Mouse (Mus musculus): ENCODE data around the gene Slc39a9. TPM values are rescaled to one million over a fixed set of nuclear protein-coding genes. Genes with fewer than 3 reads are reported as not detected.

Slc39a9 gene
- polyA plus RNA-seq, 1 experiment = 32.1 TPM

GRCm38 (mm10) chr12:80683554-80683953 is 39.9 kb downstream of the Slc39a9 start:
- Histone ChIP-seq H3K27ac (ENCODE audit: insufficient read depth, low read length) (no peak overlapping the region), H3K4me3 (ENCODE audit: insufficient read depth, low read length) (no peak overlapping the region), H3K4me1 (ENCODE audit: control insufficient read depth, insufficient read depth, low read length) (no peaks in the 10 kb centered on the region)
- TF ChIP-seq CTCF (IDR thresholded peaks at IDR 0.05; ENCODE audit: borderline replicate concordance, insufficient read depth, low read length) = no peak
- no peak for TF ChIP-seq POLR2A (IDR thresholded peaks at IDR 0.05; ENCODE audit: low read depth, low read length)

DNA sequence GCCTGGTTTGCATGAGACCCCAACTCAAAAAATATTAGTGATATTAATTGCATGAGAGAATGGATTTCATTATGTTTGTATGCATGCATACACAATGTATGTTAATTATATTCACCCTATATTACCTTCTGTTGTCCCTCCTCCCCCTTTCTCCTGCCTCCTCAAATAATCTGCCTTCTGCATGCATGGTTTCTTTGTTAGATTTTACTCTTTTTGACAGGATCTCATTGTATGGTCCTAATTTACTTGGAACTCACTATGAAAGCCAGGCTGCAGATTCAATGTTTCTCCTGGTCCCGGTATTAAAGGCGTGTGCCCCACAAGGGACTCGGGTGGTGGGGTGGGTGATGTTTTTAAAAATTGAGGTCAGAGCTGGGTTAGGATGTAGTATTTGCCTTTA is 40.6 kb downstream of the Slc39a9 start:
- no peak for TF ChIP-seq POLR2A (IDR thresholded peaks at IDR 0.05; ENCODE audit: low read depth, low read length)
- no peak for TF ChIP-seq CTCF (IDR thresholded peaks at IDR 0.05; ENCODE audit: borderline replicate concordance, insufficient read depth, low read length)
- no peak overlapping the region for H3K4me3 ChIP-seq (ENCODE audit: insufficient read depth, low read length)
- H3K27ac ChIP-seq (ENCODE audit: insufficient read depth, low read length) = no peak overlapping the region
- no peaks in the 10 kb centered on the region for H3K4me1 ChIP-seq (ENCODE audit: control insufficient read depth, insufficient read depth, low read length)

DNA sequence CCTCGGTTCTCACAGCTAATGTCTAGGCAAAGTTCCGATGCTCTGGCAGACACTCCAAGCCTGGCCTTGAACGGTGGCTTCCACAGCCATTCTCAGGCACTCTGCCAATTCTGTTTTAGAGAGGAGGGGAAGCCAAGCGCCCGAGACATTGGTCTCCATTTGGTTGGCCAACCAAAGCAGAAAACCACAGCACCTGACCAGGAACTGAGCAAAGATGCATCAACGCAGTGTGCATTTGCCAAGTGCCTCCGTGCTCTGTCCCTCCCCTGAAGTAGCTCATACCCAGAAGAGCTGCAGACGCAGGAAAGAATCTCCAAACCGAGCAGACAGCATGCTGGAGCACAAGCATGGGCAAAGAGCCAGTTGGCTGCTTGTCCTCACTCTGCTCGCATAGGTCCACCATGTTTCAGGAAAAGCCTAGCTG is 44.1 kb downstream of the Slc39a9 start:
- Histone ChIP-seq H3K4me1 (ENCODE audit: control insufficient read depth, insufficient read depth, low read length) (no peaks in the 10 kb centered on the region), H3K27ac (ENCODE audit: insufficient read depth, low read length) (no peak overlapping the region), H3K4me3 (ENCODE audit: insufficient read depth, low read length) (no peak overlapping the region)
- TF ChIP-seq CTCF (IDR thresholded peaks at IDR 0.05; ENCODE audit: borderline replicate concordance, insufficient read depth, low read length) (no peak), POLR2A (IDR thresholded peaks at IDR 0.05; ENCODE audit: low read depth, low read length) (no peak)

GRCm38 (mm10) chr12:80689696-80690095 is 46.0 kb downstream of the Slc39a9 start:
- no peak for TF ChIP-seq POLR2A (IDR thresholded peaks at IDR 0.05; ENCODE audit: low read depth, low read length)
- Histone ChIP-seq H3K27ac (ENCODE audit: insufficient read depth, low read length) (no peak overlapping the region), H3K4me3 (ENCODE audit: insufficient read depth, low read length) (no peak overlapping the region), H3K4me1 (ENCODE audit: control insufficient read depth, insufficient read depth, low read length) (no peaks in the 10 kb centered on the region)

- H3K4me3 ChIP-seq (ENCODE audit: insufficient read depth, low read length) = no peak overlapping the region
- no peak for TF ChIP-seq POLR2A (IDR thresholded peaks at IDR 0.05; ENCODE audit: low read depth, low read length)
- no peak overlapping the region for H3K27ac ChIP-seq (ENCODE audit: insufficient read depth, low read length)
- no peaks in the 10 kb centered on the region for H3K4me1 ChIP-seq (ENCODE audit: control insufficient read depth, insufficient read depth, low read length)
Measured at GRCm38 (mm10) chr12:80691671-80692091, 48.0 kb downstream of the Slc39a9 start.

- TF ChIP-seq POLR2A (IDR thresholded peaks at IDR 0.05; ENCODE audit: low read depth, low read length) (no peak), CTCF (IDR thresholded peaks at IDR 0.05; ENCODE audit: borderline replicate concordance, insufficient read depth, low read length) (no peak)
- no peak within 1 kb of the TSS for H3K4me3 ChIP-seq (ENCODE audit: insufficient read depth, low read length)
- no peaks in the 10 kb centered on the region for H3K4me1 ChIP-seq (ENCODE audit: control insufficient read depth, insufficient read depth, low read length)
- no peak within 1 kb of the TSS for H3K27ac ChIP-seq (ENCODE audit: insufficient read depth, low read length)
Measured at GRCm38 (mm10) chr12:80692269-80692972, 48.7 kb downstream of the Slc39a9 start, which contains the start of gene Plekhd1. Gene Plekhd1, plus strand, starts transcription at chr12:80692591.

DNA sequence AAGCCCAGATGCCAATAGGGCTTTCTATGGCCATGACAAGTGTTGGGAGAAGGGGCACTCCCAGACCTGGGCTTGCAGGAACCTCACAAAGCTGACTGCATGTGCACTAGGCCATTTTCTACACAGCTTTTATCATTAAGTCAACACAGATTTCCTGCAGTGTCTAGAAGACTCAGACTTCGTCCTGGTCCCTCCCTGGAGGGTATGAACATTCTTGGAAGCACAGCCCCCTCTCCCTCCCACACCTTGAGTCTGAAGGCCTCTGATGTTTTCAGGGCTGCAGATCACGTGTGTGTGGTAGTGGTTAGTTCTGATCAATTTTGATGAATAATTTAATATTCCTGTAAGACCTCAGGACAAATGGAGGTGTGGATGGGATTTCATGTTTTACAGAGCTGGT is 50.0 kb downstream of the Slc39a9 start:
- TF ChIP-seq POLR2A (IDR thresholded peaks at IDR 0.05; ENCODE audit: low read depth, low read length) = no peak
- TF ChIP-seq CTCF (IDR thresholded peaks at IDR 0.05; ENCODE audit: borderline replicate concordance, insufficient read depth, low read length) = no peak
- Histone ChIP-seq H3K27ac (ENCODE audit: insufficient read depth, low read length) (no peak overlapping the region), H3K4me1 (ENCODE audit: control insufficient read depth, insufficient read depth, low read length) (no peaks in the 10 kb centered on the region), H3K4me3 (ENCODE audit: insufficient read depth, low read length) (no peak overlapping the region)

- H3K4me1 ChIP-seq (ENCODE audit: control insufficient read depth, insufficient read depth, low read length) = no peaks in the 10 kb centered on the region
- no peak overlapping the region for H3K27ac ChIP-seq (ENCODE audit: insufficient read depth, low read length)
- H3K4me3 ChIP-seq (ENCODE audit: insufficient read depth, low read length) = no peak overlapping the region
- TF ChIP-seq CTCF (IDR thresholded peaks at IDR 0.05; ENCODE audit: borderline replicate concordance, insufficient read depth, low read length) = no peak
- TF ChIP-seq POLR2A (IDR thresholded peaks at IDR 0.05; ENCODE audit: low read depth, low read length) = no peak
Measured at GRCm38 (mm10) chr12:80695004-80695403, 51.3 kb downstream of the Slc39a9 start.

DNA sequence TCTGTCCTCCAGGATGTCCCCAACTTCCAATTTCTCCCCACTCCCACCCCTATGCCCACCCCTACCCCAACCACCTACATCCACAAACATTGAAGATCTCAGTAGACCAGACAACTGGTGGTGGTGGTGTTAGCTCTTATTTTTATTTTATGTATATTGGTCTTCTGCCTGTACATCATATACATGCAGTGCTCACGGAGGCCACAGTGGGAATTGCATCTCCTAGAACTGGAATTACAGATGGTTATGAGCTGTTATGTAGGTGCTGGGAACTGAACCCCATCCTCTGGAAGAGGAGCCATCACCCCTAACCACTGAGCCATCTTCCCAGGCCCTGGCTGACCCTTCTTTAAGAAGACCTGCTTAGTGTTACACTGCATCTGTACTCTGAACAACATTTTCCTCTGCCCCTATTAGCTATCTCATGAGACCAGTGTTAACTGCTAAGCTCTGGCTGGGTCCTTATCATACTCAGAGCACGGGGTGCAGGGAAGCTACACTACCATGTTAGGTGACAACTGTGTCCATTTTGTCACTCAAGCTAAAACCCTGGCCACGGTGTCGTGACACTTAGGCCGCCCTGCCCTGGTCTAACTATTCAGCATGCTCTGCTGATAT is 55.0 kb downstream of the Slc39a9 start:
- no peak overlapping the region for H3K4me3 ChIP-seq (ENCODE audit: insufficient read depth, low read length)
- no peaks in the 10 kb centered on the region for H3K4me1 ChIP-seq (ENCODE audit: control insufficient read depth, insufficient read depth, low read length)
- no peak overlapping the region for H3K27ac ChIP-seq (ENCODE audit: insufficient read depth, low read length)
- TF ChIP-seq POLR2A (IDR thresholded peaks at IDR 0.05; ENCODE audit: low read depth, low read length) = no peak
- no peak for TF ChIP-seq CTCF (IDR thresholded peaks at IDR 0.05; ENCODE audit: borderline replicate concordance, insufficient read depth, low read length)

DNA sequence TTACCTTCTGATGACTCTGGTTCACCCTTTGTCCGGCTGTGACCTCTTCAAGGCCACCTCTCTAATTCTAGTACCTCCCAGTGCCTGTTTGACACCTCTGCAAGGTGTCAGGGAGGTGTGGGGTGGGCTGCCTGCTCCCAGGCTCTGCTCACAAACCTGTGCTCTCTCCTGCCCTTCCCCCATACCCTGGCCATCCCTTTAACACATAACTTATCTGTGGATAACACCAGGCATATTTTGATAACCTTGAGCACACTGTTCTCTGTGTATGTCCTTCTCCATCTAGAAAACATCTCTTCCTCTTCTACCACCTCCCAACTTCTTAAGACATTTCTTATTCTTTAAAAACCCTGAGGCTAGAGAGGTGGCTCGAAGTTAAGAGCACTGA is 55.5 kb downstream of the Slc39a9 start:
- H3K4me3 ChIP-seq (ENCODE audit: insufficient read depth, low read length) = no peak overlapping the region
- H3K27ac ChIP-seq (ENCODE audit: insufficient read depth, low read length) = no peak overlapping the region
- H3K4me1 ChIP-seq (ENCODE audit: control insufficient read depth, insufficient read depth, low read length) = no peaks in the 10 kb centered on the region
- TF ChIP-seq POLR2A (IDR thresholded peaks at IDR 0.05; ENCODE audit: low read depth, low read length) (no peak), CTCF (IDR thresholded peaks at IDR 0.05; ENCODE audit: borderline replicate concordance, insufficient read depth, low read length) (no peak)
